Mouse (Mus musculus) adrenal gland, postnatal 10 days (tissue): Measurements from ENCODE around the gene Arf3. TPM values are rescaled to one million over a fixed set of nuclear protein-coding genes. Genes with fewer than 3 reads are reported as not detected.
"Not testable (repeated sequence)": the region's sequence is repeated elsewhere in the genome, so short reads cannot be mapped to it uniquely, and the experiment has no call there.

ENCODE experiments used
- DNase-seq: peaks from one replicate; pipeline ENCODE4 v3.0.0; 2021; ENCODE audit warnings: mixed read lengths
- total RNA-seq, 2 experiments: library from RNA; stranded (reverse); gene quantifications; 2 replicates each; pipeline ENCODE4 v1.2.3; 2021

The Arf3 gene
- total RNA-seq, 2 experiments from 2014 or later, result 92.4 to 94.7 TPM

- DNase-seq, result no peak
Observed at GRCm38 (mm10) chr15:98754125-98754524, 8.9 kb downstream of the Arf3 start.

DNA sequence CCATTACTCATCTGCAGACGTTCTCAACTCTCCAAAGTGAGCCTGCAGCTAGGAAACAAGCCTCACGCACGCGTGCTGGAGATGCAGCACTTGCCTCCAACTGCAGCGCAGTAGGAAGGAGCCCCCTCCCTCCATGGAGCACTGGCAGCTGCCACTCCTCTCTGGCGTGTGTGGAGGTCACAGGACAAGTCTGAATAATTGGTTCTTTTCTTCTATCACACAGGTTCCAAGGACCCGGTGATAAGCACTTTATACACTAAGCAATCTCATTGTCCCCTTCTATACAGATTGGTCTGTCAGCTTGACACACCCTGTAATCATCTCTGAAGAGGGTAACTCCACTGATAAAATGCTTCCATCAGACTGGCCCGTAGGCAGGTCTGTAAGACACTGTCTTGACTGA lies 10.0 kb downstream of the Arf3 start:
- DNase-seq, result no peak

- DNase-seq, result no peak
Observed at GRCm38 (mm10) chr15:98749093-98749492, 13.9 kb downstream of the Arf3 start.

GRCm38 (mm10) chr15:98747296-98747695 lies 15.7 kb downstream of the Arf3 start:
- no peak for DNase-seq

DNA sequence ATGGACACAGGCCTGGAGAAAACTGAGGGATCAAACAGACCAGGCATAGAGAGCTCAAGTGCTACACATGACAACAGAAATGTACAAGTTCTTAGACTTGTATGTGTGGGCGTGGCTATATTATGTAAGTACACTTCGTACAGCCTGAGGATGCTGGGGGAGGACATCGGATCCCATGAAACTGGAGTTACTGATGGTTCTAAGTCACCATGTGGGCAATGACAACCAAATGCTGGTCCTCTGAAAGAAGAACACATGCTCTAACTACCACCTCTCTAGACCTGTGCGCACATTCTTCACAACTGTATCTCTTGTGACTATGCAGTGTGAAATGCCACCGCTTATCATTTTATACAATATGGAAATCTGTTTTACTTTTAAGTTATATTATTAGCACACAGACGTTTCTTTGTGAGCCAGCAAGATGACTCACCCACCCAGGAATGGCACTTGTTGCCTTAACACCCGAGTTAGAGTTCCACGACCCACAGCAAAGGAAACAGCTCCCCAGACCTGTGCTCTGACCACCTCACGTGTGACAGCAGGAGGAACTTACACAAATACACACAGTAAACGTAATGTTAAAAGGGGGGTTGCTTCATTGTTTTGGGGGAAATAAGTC lies 16.6 kb downstream of the Arf3 start:
- DNase-seq, result no peak

DNA sequence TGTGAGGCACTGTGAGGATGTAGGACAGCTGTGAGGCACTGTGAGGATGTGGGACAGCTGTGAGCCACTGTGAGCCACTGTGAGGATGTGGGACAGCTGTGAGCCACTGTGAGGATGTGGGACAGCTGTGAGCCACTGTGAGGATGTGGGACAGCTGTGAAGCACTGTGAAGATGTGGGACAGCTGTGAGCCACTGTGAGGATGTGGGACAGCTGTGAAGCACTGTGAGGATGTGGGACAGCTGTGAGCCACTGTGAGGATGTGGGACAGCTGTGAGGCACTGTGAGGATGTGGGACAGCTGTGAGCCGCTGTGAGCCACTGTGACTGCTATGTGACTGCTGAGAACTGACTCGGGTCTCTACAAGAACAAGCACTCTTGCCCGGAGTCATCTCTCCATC lies 19.2 kb downstream of the Arf3 start:
- not testable (repeated sequence) for DNase-seq

DNA sequence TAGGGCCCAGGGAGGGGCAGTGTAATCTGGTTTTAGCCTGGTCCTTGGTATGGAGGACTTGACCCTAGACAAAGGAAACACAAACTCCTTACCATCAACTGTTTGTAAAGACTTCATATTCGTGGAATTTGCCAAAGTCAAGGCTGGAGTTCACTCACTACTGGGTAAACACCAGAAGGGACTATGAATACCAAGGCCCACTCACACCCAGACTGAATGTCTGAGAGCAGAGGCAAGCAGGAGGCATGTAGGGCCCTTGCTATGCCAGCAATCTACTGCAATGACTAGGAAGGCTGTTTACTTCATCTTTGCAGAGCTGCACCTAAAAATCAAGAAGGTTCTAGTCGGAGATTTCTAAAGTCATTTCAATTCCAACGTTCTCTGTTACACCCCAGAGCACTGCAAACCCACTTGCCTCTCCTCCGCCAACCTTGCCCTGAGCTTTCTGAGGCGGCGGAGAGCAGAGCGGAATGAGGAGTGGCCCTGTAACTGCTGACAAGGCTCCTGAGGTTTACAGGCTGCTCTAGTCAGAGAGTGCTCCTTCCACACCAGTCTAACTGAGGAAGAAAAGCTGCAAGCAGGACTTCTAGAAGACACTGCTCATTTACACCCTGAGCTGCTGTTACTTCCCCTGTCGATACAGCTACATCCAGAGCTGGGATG lies 20.1 kb downstream of the Arf3 start:
- no peak for DNase-seq

- no peak for DNase-seq
Observed at GRCm38 (mm10) chr15:98740219-98740618, 22.8 kb downstream of the Arf3 start.

- no peak for DNase-seq
Observed at GRCm38 (mm10) chr15:98738796-98739195, 24.2 kb downstream of the Arf3 start.

DNA sequence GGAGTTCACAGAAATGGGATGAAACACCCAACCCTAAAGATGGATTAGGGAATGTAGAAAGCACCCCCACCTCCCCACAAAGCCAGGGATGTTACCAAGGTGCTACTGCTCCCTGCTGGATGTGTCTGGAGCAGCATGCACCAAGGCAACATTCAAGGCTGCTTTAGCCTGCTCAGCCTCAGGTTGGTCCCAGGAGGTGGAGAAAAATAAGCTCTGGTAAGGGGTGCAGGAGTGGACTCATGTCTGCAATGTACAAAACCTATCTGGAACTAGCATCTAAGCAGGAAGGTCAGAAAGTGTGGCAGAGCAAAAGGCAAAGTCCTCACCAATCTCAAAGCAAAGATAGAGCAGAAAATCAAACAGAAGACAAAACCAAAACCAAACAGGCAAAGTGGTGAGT lies 25.1 kb downstream of the Arf3 start:
- DNase-seq, result peak; percentile 60

- DNase-seq, result no peak
Observed at GRCm38 (mm10) chr15:98736521-98736920, 26.5 kb downstream of the Arf3 start.

- DNase-seq, result no peak
Observed at GRCm38 (mm10) chr15:98733976-98734566, 28.9 kb downstream of the Arf3 start.

- no peak for DNase-seq
Observed at GRCm38 (mm10) chr15:98733370-98733769, 29.6 kb downstream of the Arf3 start.

- no peak for DNase-seq
Observed at GRCm38 (mm10) chr15:98732006-98732531, 30.9 kb downstream of the Arf3 start.

GRCm38 (mm10) chr15:98730790-98731189 lies 32.2 kb downstream of the Arf3 start:
- DNase-seq, result no peak

DNA sequence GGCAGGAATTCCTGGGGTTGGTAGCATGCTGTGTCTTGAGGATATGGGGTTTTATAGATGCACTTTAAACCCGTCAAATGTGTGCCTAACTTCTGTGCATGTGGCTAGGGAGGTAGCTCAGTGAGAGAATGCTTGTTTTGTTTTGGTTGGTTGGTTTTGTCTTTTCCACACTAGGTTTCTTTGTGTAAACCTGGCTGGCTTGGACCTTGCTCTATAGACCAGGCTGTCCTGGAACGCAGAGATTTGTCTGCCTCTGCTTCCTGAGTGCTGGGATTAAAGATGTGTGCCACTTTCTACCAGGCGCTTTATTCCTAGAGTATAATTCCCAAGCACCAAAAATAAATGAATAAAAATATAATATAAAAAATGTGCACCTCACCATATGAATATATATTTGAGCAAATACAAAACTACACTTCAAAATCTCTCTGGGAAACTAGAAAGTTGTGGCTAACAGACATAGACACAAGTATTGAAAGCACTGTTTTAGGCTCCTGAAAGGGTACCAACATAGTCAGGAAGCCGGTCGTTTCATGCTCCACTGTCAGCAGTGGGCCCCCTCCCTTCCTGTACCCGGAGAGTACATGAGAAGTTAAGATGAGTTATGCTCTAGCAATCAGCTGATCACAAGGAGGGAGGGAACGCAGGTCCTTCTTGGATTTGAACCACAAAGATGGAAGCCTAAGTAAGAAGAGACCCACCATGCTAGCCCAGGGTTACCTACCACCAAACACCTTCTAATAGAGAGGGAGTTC lies 33.0 kb downstream of the Arf3 start:
- no peak for DNase-seq

- DNase-seq, result peak; percentile 21
Observed at GRCm38 (mm10) chr15:98728366-98728765, 34.6 kb downstream of the Arf3 start.

DNA sequence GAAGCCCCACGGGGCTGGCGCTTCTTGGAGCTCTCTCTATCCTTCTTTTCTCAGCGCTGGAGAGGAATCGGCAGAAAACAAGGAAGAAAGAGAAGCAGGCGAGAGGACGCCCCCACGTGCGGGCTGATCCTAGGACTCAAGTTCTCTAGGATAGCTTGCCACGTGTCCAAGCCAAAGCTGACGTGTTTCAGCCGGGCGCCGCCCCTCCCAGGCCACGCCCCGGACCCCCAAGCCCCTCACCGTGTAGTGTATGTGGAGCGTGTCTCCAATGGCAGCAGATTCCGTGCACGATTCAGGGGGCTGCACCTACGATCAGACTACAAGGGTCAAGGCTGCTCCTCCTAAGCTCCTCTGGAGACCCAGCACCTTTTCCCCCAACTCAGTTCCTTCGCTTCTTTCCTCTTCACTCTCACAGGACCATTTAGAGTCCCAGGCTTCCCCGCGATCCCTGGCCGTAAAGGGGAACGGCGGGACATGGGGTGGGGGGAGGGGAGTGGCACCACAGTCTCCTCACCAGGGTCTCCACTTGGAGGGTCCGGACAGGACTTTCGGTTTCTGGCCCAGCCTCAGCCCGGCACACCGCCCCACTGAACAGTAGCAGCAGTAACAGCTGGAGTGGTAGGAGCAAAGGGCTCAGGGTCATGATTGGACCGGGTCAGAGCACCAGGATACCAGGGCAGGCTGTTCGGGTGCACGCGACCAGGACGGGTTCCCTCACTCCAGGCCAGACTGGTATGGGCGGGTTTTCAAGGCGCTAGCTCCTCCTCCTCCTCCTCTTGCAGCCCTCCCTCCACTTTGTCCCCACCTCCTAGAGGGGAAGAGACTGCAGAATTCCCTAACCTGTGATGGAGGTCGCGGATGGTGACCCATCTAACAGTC lies 35.3 kb downstream of the Arf3 start, which contains the start of gene Fkbp11:
Gene Fkbp11 (minus strand): TSS at position 756 of the 879 bp plus-strand sequence.
- DNase-seq, result peak; percentile 75

DNA sequence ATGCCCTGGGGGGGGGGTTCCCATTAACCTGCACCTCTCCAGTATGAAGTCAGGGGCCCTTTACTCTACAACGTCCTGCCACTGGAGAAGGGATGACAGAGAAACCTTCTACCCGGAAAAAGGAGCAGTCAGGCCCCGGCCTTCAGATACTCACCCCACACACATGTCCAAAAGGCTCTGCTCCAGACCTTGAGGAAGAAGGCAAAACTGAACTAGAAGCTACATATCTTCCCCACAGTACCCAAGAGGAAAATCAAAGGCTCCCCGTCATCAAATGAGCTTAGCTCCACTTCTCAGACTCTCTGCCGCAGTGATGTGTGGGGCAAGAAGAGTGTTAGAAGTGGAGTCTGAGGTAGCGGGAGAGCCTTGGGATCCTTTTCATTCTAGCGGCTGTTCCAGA lies 36.3 kb downstream of the Arf3 start:
- DNase-seq, result no peak

- DNase-seq, result no peak
Observed at GRCm38 (mm10) chr15:98726079-98726478, 36.9 kb downstream of the Arf3 start.

DNA sequence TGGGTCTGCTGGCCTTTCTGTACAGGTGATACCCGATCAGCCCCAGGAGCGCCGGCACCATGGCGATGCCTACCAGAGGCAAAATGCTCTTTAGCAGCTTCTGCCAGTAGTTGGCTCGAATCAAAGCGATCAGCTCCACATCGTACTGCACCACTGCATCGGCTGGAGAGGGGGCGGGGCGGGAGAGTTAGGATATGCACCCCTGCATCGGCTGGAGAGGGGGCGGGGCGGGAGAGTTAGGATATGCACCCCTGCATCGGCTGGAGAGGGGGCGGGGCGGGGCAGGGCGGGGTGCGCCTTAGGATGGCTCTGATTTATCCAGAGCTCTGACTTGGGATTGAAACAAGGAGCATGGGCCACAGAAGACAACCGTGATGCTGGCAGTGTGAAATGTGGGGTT lies 38.6 kb downstream of the Arf3 start:
- DNase-seq, result no peak

- no peak for DNase-seq
Observed at GRCm38 (mm10) chr15:98722854-98723253, 40.2 kb downstream of the Arf3 start.
